Comparison of ENCODE assay signal across 22 mouse cellular contexts in genomic region chr7:35053161-35053560, GRCm38 (mm10).
"Had no signal": no experiment of that assay in that cellular context is flagged by ENCODE, and none has a peak within 500 bp of the region (broad histone marks: within the 10 kb centered on the region; RNA-seq: fewer than 3 reads in every experiment).

No protein-coding gene starts in this region.

- H3K27me3 ChIP-seq: kidney, embryonic 15.5 days; limb, embryonic 12.5 days; limb, embryonic 15.5 days; lung, embryonic 15.5 days; megakaryocyte, embryonic 14.5 days; midbrain, embryonic 13.5 days; neural tube, embryonic 13.5 days had no signal

- H3K27ac ChIP-seq: kidney, embryonic 15.5 days; limb, embryonic 12.5 days; limb, embryonic 15.5 days; liver, embryonic 14.5 days; lung, embryonic 15.5 days; midbrain, embryonic 10.5 days; midbrain, embryonic 13.5 days; neural tube, embryonic 13.5 days; stomach, postnatal 0 days had no signal

- ATAC-seq: midbrain, embryonic 13.5 days; midbrain, embryonic 16.5 days had no signal

- DNase-seq: kidney, adult 11 months; kidney, postnatal 10 days; left cerebral cortex, postnatal 4 days; lung, adult 18-20 months; lung, postnatal 10 days; lung, postnatal 36 days; retina, postnatal 1 day; right cerebral cortex, postnatal 25 days; thymus, adult 2 months; thymus, postnatal 14 days; thymus, postnatal 4 days had no signal

- H3K4me3 ChIP-seq: kidney, embryonic 15.5 days; limb, embryonic 12.5 days; limb, embryonic 15.5 days; lung, embryonic 15.5 days; midbrain, embryonic 10.5 days; midbrain, embryonic 13.5 days; neural tube, embryonic 13.5 days had no signal

- H3K9ac ChIP-seq: kidney, embryonic 15.5 days; limb, embryonic 12.5 days; limb, embryonic 15.5 days; liver, embryonic 14.5 days; lung, embryonic 15.5 days; midbrain, embryonic 13.5 days; neural tube, embryonic 13.5 days had no signal

- H3K9me3 ChIP-seq: kidney, embryonic 15.5 days; limb, embryonic 12.5 days; limb, embryonic 15.5 days; lung, embryonic 15.5 days; megakaryocyte, embryonic 14.5 days; midbrain, embryonic 10.5 days; midbrain, embryonic 13.5 days; neural tube, embryonic 13.5 days had no signal

- H3K4me2 ChIP-seq: kidney, embryonic 15.5 days; limb, embryonic 12.5 days; limb, embryonic 15.5 days; lung, embryonic 15.5 days; midbrain, embryonic 13.5 days; neural tube, embryonic 13.5 days had no signal
